Comparison of ENCODE assay signal across 23 mouse cellular contexts in genomic region chr8:127089021-127089420, GRCm38 (mm10). TPM values are rescaled to one million over a fixed set of nuclear protein-coding genes. Genes with fewer than 3 reads are reported as not detected.
DNase-seq lines count a peak whose midpoint lies in the region; ATAC-seq and TF ChIP-seq lines count a peak whose summit lies in the region.
"Had no signal": no experiment of that assay in that cellular context is flagged by ENCODE, and none has a peak within 500 bp of the region (broad histone marks: within the 10 kb centered on the region; RNA-seq: fewer than 3 reads in every experiment).

No protein-coding gene starts in this region.

- H3K27me3 ChIP-seq in kidney, postnatal 0 days (ENCODE audit: insufficient read depth, low read length) = no peaks in the 10 kb centered on the region
- no peaks in the 10 kb centered on the region for H3K27me3 ChIP-seq in kidney, embryonic 14.5 days (ENCODE audit: control insufficient read depth, insufficient read depth, low read length)
- H3K27me3 ChIP-seq in embryonic facial prominence, embryonic 15.5 days = no peaks in the 10 kb centered on the region
- no peaks in the 10 kb centered on the region for H3K27me3 ChIP-seq in limb, embryonic 10.5 days (ENCODE audit: low read depth, poor library complexity, severe bottlenecking)
- H3K27me3 ChIP-seq: heart, embryonic 15.5 days; hindbrain, embryonic 12.5 days; limb, embryonic 15.5 days had no signal

- ATAC-seq in kidney, postnatal 0 days (replicated peaks; ENCODE audit: low FRiP score, low read depth) = no peak
- ATAC-seq in kidney, embryonic 14.5 days (ENCODE audit: low FRiP score, low TSS enrichment) = no peak
- ATAC-seq in embryonic facial prominence, embryonic 15.5 days (ENCODE audit: insufficient number of reproducible peaks, low FRiP score, low TSS enrichment, low read depth) = no peak
- ATAC-seq: forebrain, embryonic 16.5 days; intestine, postnatal 0 days had no signal

- TF ChIP-seq CTCF in kidney, postnatal 0 days (IDR thresholded peaks at IDR 0.05; ENCODE audit: low read depth) = no peak

- no peak overlapping the region for H3K4me3 ChIP-seq in kidney, postnatal 0 days (replicated peaks; ENCODE audit: low read depth, low read length)
- no peak overlapping the region for H3K4me3 ChIP-seq in kidney, embryonic 14.5 days (ENCODE audit: low read length)
- no peak overlapping the region for H3K4me3 ChIP-seq in embryonic facial prominence, embryonic 15.5 days (replicated peaks)
- 0 out of 2 replicates have a peak overlapping the region, but pooled peaks have one; percentile 0 for H3K4me3 ChIP-seq in limb, embryonic 10.5 days
- H3K4me3 ChIP-seq: erythroblast, embryonic 14.5 days; gastrocnemius, adult 2 months; heart, embryonic 15.5 days; hindbrain, embryonic 12.5 days; limb, embryonic 15.5 days; midbrain, embryonic 10.5 days had no signal

- no peaks in the 10 kb centered on the region for H3K9me3 ChIP-seq in kidney, postnatal 0 days (replicated peaks; ENCODE audit: low read length)
- H3K9me3 ChIP-seq in kidney, embryonic 14.5 days (ENCODE audit: control insufficient read depth, low read length) = no peaks in the 10 kb centered on the region
- H3K9me3 ChIP-seq in embryonic facial prominence, embryonic 15.5 days (replicated peaks) = no peaks in the 10 kb centered on the region
- H3K9me3 ChIP-seq in limb, embryonic 10.5 days (replicated peaks) = no peaks in the 10 kb centered on the region
- H3K9me3 ChIP-seq: heart, embryonic 15.5 days; hindbrain, embryonic 12.5 days; limb, embryonic 15.5 days; midbrain, embryonic 10.5 days had no signal

- no peaks in the 10 kb centered on the region for H3K36me3 ChIP-seq in kidney, postnatal 0 days (ENCODE audit: insufficient read depth, low read length)
- H3K36me3 ChIP-seq in kidney, embryonic 14.5 days (ENCODE audit: control insufficient read depth, insufficient read depth, low read length) = no peaks in the 10 kb centered on the region
- H3K36me3 ChIP-seq in embryonic facial prominence, embryonic 15.5 days = no peaks in the 10 kb centered on the region
- peaks cover 6% of the 10 kb centered on the region; the same call in 1 of the 2 replicates for H3K36me3 ChIP-seq in limb, embryonic 10.5 days
- H3K36me3 ChIP-seq: heart, embryonic 15.5 days; hindbrain, embryonic 12.5 days; limb, embryonic 15.5 days; midbrain, embryonic 10.5 days had no signal

- no peak overlapping the region for H3K9ac ChIP-seq in kidney, postnatal 0 days (ENCODE audit: low read depth, low read length)
- H3K9ac ChIP-seq in kidney, embryonic 14.5 days (ENCODE audit: low read depth, low read length) = no peak overlapping the region
- H3K9ac ChIP-seq in embryonic facial prominence, embryonic 15.5 days = no peak overlapping the region
- H3K9ac ChIP-seq: heart, embryonic 15.5 days; hindbrain, embryonic 12.5 days; limb, embryonic 15.5 days had no signal

- no peak overlapping the region for H3K27ac ChIP-seq in kidney, postnatal 0 days
- no peak overlapping the region for H3K27ac ChIP-seq in kidney, embryonic 14.5 days (ENCODE audit: low read depth, low read length)
- H3K27ac ChIP-seq in embryonic facial prominence, embryonic 15.5 days (replicated peaks) = 0 out of 2 replicates have a peak overlapping the region, but pooled peaks have one; percentile 36
- no peak overlapping the region for H3K27ac ChIP-seq in limb, embryonic 10.5 days
- H3K27ac ChIP-seq: gastrocnemius, adult 2 months; heart, embryonic 15.5 days; limb, embryonic 15.5 days had no signal

- WGBS in kidney, postnatal 0 days = 15% methylated on average over 8 of the region's 8 CpGs
- WGBS in kidney, embryonic 14.5 days = 21% methylated on average over 8 of the region's 8 CpGs
- 43% methylated on average over 8 of the region's 8 CpGs for WGBS in embryonic facial prominence, embryonic 15.5 days
- WGBS in limb, embryonic 10.5 days = 36% methylated on average over 8 of the region's 8 CpGs

- H3K4me2 ChIP-seq in kidney, postnatal 0 days (ENCODE audit: low read length) = no peak overlapping the region
- no peak overlapping the region for H3K4me2 ChIP-seq in kidney, embryonic 14.5 days (replicated peaks; ENCODE audit: low read depth, low read length)
- no peak overlapping the region for H3K4me2 ChIP-seq in embryonic facial prominence, embryonic 15.5 days (replicated peaks)
- H3K4me2 ChIP-seq: heart, embryonic 15.5 days; limb, embryonic 15.5 days had no signal

- DNase-seq in heart, adult 11 months = peak; percentile 92
- DNase-seq in heart, postnatal 4 days = no peak
- DNase-seq in kidney, postnatal 0 days (ENCODE audit: low spot score) = peak; percentile 44
- DNase-seq in limb, embryonic 10.5 days (ENCODE audit: low spot score) = no peak
- no peak for DNase-seq in Muller cell, postnatal 12 days (ENCODE audit: inconsistent ontology term)
- DNase-seq in adrenal gland, adult 2 months = no peak
- DNase-seq: cerebellum, postnatal 10 days; gastrocnemius, adult 2 months; layer of hippocampus, adult 9-11 months; lung, adult 18-20 months; lung, postnatal 4 days; thymus, postnatal 25 days had no signal

- H3K4me1 ChIP-seq in kidney, postnatal 0 days (replicated peaks; ENCODE audit: insufficient read depth, low read length) = peaks cover 24% of the 10 kb centered on the region
- H3K4me1 ChIP-seq in kidney, embryonic 14.5 days (ENCODE audit: control insufficient read depth, insufficient read depth, low read length) = peaks cover 46% of the 10 kb centered on the region
- H3K4me1 ChIP-seq in embryonic facial prominence, embryonic 15.5 days = peaks cover 58% of the 10 kb centered on the region
- peaks cover 83% of the 10 kb centered on the region for H3K4me1 ChIP-seq in limb, embryonic 10.5 days

RNA-seq across cellular contexts. Expression of gene Pard3, which starts 25.3 kb away (rescaled TPM):
- total RNA-seq in heart, postnatal 4 days (2021) = 10 to 100 TPM; 41.0 to 42.0 TPM
- polyA plus RNA-seq in kidney, postnatal 0 days (2015; fragmentation: Nextera tagmentation; extraction: Ambion mirVana) = 23.1 and 23.2 TPM in 2 replicates
- 20.1 and 36.9 TPM in 2 replicates for polyA plus RNA-seq in kidney, embryonic 14.5 days (2014; fragmentation: Nextera tagmentation; extraction: Ambion mirVana)
- polyA plus RNA-seq in embryonic facial prominence, embryonic 15.5 days (2015; fragmentation: Nextera tagmentation; extraction: Ambion mirVana) = 38.1 and 38.3 TPM in 2 replicates
- 34.4 and 34.8 TPM in 2 replicates for polyA plus RNA-seq in limb, embryonic 10.5 days (2016; fragmentation: Nextera tagmentation; extraction: Ambion mirVana)
- total RNA-seq in adrenal gland, adult 2 months (2021) = 10 to 100 TPM; 31.4 to 45.4 TPM
- polyA plus RNA-seq in adrenal gland, adult 2 months (2012; rRNA removed) = 39.0 and 56.9 TPM in 2 replicates
- total RNA-seq: MEL; monocyte, adult 5-6 weeks had no signal

Comparison
In these comparisons a context has a peak if more than half of its experiments do, and no peak if none do; other contexts are left out.
1. DNase-seq: peak in heart, adult 11 months (single experiment) and kidney, postnatal 0 days (single experiment); none in heart, postnatal 4 days (single experiment), limb, embryonic 10.5 days (single experiment), Muller cell, postnatal 12 days (single experiment) and adrenal gland, adult 2 months (single experiment).